Mouse (Mus musculus) brain, embryonic 14.5 days (tissue): ENCODE data around the gene Gphn.

Experiments used
- CTCF ChIP-seq: fragments of 200-500 bp; IDR thresholded peaks from 2 replicates; pipeline ENCODE4 v1.5.1; 2012; ENCODE audit warnings: inconsistent platforms, mild to moderate bottlenecking, moderate library complexity, borderline replicate concordance; ENCODE audit not compliant: insufficient read depth, insufficient read length; ENCODE audit errors: extremely low read depth
- POLR2A ChIP-seq: fragments of 200-500 bp; IDR thresholded peaks from 2 replicates; pipeline ENCODE4 v1.6.1; 2012; ENCODE audit warnings: mild to moderate bottlenecking, inconsistent platforms, borderline replicate concordance; ENCODE audit not compliant: poor library complexity, insufficient read depth, insufficient read length, severe bottlenecking; ENCODE audit errors: extremely low read depth

- TF ChIP-seq CTCF, result peak; percentile 56; the same call in 1 of the 2 replicates
- no peak for TF ChIP-seq POLR2A
Measured at GRCm38 (mm10) chr12:78332107-78332506, 105.9 kb downstream of the Gphn start.
